Mouse (Mus musculus): ENCODE results near the gene Tnrc18.

Gene Tnrc18

DNA sequence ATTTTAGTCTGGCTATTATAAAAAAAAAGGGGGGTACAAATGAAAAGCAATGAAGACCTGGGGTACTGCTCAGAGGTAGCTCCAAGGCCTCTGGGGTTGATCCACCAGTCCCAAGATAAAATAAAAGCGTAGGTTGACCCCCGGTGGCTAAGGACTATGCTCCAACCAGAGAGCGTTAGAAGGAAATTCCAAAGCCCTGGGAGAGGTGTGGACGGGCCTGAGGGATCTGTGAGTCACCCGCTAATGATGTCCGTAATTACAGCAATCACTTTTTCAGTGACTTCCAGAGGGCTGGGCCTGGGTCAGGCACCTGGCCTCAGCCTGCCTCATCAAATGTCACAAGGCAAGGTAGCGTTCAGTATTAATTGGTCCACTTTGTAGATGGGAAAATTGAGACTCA lies 9.8 kb downstream of the Tnrc18 start:
- DNase-seq, result no peak

- no peak for DNase-seq
These were observed 13.7 kb downstream of the Tnrc18 start for GRCm38 (mm10) chr5:142803746-142804145.

DNA sequence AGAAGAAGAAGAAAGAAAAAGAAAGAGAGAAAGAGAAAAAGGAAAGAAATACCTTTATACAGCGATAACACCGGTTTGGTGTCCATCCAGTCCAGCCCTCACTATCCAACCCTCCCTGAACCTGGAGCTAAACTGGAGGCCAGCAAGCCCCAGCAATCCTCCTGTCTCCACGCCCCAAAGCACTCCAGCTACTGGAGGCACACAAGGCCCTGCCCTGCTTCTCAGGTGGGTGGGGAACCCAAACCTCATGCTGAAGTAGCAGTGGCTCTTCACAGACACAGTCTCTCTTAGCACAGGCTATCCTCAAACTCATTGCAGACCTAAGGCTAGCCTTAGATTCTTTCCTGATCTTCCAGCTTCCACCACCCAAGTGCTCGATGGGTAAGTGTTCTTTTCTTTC lies 14.6 kb downstream of the Tnrc18 start:
- no peak for DNase-seq

- DNase-seq, result no peak
These were observed 15.5 kb downstream of the Tnrc18 start for GRCm38 (mm10) chr5:142801977-142802376.

GRCm38 (mm10) chr5:142800656-142801055 lies 16.8 kb downstream of the Tnrc18 start:
- DNase-seq, result no peak

DNA sequence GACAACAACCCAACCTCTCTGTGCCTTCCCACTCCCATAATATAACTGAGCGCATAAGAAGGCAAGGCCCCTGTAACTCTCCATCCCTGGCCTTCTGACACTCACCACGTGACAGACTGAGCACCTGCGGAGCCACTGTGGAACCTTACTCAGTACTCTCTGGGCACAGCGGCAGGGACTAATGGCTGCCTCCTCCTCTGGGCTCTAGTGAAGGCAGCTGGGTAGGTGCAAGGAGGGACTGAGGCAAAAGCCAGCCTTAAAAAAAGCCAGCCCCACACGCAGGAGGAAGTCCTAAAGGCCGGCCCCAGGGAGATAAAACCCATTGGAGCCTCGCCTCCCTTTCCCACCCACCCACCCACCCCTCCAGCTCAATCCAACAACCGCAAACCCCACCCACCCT lies 17.3 kb downstream of the Tnrc18 start:
- no peak for DNase-seq

GRCm38 (mm10) chr5:142799259-142799658 lies 18.2 kb downstream of the Tnrc18 start:
- no peak for DNase-seq

DNA sequence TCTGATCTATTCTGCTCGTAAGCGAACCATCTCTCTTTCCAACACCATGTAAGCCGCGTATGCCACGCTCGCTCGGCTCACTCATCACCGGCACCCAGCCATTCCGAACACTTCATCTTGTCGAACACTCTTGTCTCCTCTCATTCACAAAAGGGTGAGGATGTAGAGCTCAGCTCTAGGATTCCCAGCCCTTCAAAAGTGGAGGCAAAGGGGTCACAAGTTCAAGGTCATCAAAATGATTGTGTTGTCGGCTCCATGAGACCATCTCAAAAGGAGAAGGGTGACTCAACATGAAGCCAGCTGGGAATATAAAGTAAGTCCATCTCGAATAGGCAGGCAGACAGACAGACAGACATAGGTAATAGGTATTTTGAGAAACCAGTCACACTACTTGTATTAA lies 19.3 kb downstream of the Tnrc18 start:
- no peak for DNase-seq

GRCm38 (mm10) chr5:142797620-142798019 lies 19.8 kb downstream of the Tnrc18 start:
- DNase-seq, result peak; percentile 92

- no peak for DNase-seq
These were observed 20.5 kb downstream of the Tnrc18 start for GRCm38 (mm10) chr5:142796921-142797320.

DNA sequence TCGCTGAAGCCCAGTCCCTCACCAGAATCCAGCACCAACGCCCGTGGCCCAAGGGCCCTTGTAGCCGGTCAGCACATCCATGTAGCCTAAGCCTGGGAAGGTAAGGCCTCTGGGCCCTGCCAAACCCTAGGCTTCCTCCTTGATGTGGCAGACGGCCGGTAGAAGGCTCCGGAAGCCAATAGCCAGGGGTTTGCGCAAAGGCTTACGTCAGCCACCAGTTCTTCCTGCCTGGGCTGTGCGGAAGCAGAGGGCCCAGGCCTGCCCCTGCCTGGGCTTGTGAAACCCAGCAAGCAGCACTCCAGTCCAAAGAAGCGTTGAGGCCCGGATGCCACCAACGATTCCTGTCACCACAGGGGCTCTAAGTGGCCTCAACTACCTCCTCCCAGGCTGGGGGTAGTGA lies 22.9 kb downstream of the Tnrc18 start:
- peak; percentile 98 for DNase-seq

DNA sequence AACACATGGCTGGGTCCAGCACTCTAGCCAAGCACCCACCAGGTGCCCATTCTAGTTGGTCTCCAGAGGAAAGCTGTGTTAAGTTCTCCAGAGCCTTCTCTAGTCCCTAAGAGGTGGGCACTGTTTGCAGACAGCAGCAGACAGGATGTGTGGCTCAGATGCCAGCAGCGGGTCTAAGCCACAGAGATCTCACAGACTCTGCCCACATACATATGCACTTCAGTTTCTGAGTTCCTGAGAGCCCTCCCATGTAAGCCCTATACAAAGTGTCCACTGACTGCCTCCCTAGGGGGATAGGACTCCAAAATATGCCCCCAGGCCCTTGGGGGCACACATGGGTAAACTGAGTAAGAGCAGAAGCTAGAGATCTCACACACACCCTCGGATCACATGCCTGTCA lies 23.3 kb downstream of the Tnrc18 start:
- peak; percentile 89 for DNase-seq

- peak; percentile 86 for DNase-seq
These were observed 24.9 kb downstream of the Tnrc18 start for GRCm38 (mm10) chr5:142792594-142792993.

GRCm38 (mm10) chr5:142788279-142788678 lies 29.2 kb downstream of the Tnrc18 start:
- DNase-seq, result no peak

GRCm38 (mm10) chr5:142787304-142787905 lies 30.1 kb downstream of the Tnrc18 start:
- DNase-seq, result no peak

DNA sequence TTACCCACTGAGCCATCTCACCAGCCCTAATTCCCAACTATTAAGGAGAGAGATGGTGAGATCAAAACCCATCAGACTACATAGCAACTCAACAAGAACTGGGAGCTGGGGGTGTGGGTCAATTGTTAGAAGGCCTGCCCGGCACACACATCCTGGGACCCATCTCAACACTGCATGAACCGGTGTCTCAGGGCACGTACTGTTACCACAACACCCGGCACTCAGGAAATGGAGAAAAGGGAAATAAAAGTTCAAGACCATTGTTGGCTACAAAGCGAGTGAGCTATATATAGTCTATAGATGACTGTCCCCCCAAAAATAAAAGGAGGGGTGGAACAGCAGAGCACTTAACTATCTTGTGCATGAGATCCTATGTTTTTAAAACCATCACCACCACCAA lies 30.8 kb downstream of the Tnrc18 start:
- no peak for DNase-seq

DNA sequence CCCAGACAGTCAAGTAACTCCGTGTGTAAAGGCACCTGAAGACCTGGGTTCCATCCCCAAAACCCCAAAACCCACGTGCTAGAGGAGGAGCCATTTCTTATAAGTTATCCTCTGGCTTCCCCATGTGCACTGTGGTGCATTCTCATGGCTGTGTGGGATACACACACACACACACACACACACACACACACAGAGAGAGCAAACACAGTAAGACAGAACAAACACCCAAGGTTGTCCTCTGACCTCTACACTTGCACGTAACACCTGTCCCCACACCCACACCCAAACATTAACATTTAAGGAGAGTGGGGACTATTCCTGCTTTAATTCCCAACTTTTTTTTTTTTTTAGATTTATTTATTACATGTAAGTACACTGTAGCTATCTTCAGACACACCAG lies 31.2 kb downstream of the Tnrc18 start:
- no peak for DNase-seq

GRCm38 (mm10) chr5:142783142-142783540 lies 34.3 kb downstream of the Tnrc18 start:
- DNase-seq, result peak; percentile 96

DNA sequence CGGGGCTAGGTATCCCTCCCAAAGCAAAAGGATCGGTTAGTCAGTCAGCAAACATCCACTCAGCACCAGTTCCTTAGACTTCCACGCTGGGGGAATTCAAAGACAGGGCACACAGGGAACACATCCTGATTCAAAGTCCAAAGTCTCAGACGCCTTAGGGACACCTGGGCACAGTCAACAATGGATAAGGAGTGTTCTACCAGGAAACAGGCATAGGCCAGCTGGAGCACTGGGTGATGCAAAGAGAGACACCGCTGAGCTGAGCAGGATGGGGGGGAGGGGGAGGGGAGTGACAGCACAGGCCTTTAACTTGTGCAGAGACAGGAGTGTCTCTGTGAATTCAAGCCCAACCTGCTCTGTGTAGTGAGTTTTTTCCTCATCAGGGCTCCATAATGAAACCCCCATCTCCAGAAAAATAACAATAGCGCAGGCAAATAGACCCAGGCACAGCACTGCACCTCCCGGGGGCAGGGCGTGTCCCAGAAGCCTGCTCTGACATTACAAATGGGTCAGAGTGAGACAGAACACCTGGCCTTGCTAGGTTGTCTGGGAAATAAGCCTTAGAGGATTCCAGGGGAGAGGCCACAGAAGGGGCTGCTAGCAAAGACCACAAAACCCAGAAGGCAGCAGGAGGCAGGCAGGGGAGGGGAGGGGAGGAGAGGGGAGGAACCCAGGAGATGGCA lies 34.9 kb downstream of the Tnrc18 start:
- DNase-seq, result no peak

DNA sequence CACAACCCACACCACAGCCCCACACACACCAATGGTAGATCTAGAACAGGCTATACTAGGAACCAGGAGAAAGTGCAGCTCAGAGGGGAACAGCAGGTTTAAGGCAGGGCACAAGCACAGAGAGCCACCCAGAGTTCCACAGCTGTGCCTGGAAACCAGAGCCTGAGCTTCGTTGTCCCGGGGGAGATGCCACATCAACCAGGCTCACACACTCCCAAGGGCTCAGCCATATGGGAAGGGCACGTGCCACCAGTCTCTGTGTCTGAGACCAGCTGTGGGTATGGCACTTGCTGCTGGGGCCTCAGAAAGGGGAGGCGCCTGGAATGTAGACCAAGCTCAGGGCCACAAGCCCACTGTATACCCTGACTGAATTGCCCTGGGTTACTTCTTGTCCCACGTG lies 36.9 kb downstream of the Tnrc18 start:
- DNase-seq, result no peak

DNA sequence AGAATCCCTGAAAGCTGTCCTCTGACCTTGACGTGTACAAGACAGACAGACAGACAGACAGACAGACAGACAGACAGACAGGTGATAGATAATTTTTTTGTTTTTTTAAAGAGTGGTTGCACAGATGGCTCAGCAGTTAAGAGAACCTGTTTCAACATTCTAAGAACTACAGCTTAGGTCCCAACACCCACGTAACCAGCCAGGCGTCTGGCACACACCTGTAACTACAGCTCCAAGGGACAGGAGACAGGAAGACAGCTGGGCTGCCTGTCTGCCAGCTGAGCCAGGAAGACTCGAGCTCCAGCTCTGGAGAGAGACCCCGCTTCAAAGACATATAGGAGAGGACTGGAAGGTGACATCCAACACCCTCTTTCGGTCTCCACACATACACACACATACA lies 38.6 kb downstream of the Tnrc18 start:
- no peak for DNase-seq

DNA sequence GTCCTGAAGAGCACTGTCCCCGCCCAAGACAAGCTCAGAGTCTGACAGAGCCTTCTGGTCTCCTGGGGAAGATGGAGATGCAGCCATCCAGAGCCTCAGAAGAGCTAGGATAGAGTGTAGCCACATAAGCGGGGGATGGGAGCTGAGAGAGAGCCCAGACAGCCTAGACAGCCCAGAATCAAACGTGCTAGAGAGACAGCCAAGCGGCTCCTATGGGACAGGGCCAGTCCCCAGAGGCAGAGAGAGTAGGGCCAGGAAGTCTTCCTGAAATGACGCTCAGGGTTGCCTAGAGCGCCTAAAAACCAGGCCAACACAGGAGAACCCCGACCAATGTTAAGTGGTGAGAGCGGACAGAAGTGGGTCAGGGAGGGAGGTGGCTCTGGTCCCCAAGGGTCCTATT lies 39.3 kb downstream of the Tnrc18 start:
- DNase-seq, result peak; percentile 96

- DNase-seq, result no peak
These were observed 41.4 kb downstream of the Tnrc18 start for GRCm38 (mm10) chr5:142776080-142776479.

- DNase-seq, result no peak
These were observed 42.7 kb downstream of the Tnrc18 start for GRCm38 (mm10) chr5:142774771-142775170.

DNA sequence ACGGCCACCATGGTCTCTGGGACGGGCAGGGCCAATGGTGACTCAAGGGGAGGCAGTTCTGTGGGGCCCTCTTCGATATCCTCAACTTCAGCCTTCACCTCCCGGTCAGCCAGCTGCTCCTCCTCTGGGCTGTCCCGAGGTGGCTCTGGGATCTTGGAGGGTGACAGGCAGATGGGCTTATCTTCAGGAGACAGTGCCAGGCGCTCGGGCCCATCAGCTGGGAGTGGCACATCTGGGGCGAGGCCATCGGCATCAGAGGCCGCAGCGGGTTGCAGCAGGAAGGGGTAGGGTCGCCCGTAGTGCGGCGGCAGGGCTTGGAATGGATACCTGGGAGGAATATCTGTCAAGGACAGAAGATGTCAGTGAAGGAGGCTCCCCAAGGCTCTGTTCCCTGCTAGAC lies 45.5 kb downstream of the Tnrc18 start:
- DNase-seq, result no peak

Data from heart, adult 11 months (tissue).